Mouse (Mus musculus): ENCODE results near the gene Fam107a.

Fam107a gene

GRCm38 (mm10) chr14:8317194-8318097 is at the start of gene Fam107a:
Gene Fam107a (minus strand): TSS chr14:8318023.
- DNase-seq: no peak

GRCm38 (mm10) chr14:8367121-8367520 is 49.3 kb upstream of the Fam107a start:
- no peak for DNase-seq

GRCm38 (mm10) chr14:8365833-8366232 is 48.0 kb upstream of the Fam107a start:
- DNase-seq: no peak

GRCm38 (mm10) chr14:8356836-8357235 is 39.0 kb upstream of the Fam107a start:
- DNase-seq: no peak

- peak; percentile 69 for DNase-seq
These were observed 38.2 kb upstream of the Fam107a start for GRCm38 (mm10) chr14:8355999-8356501.

- no peak for DNase-seq
These were observed 31.1 kb upstream of the Fam107a start for GRCm38 (mm10) chr14:8348927-8349326.

- DNase-seq: peak; percentile 89
These were observed 28.6 kb upstream of the Fam107a start for GRCm38 (mm10) chr14:8346255-8346997.

- DNase-seq: no peak
These were observed 27.7 kb upstream of the Fam107a start for GRCm38 (mm10) chr14:8345566-8345965.

GRCm38 (mm10) chr14:8342509-8343106 is 24.8 kb upstream of the Fam107a start:
- no peak for DNase-seq

- DNase-seq: no peak
These were observed 22.4 kb upstream of the Fam107a start for GRCm38 (mm10) chr14:8340226-8340625.

- DNase-seq: peak; percentile 22
These were observed 18.1 kb upstream of the Fam107a start for GRCm38 (mm10) chr14:8335947-8336346.

- peak; percentile 41 for DNase-seq
These were observed 16.7 kb upstream of the Fam107a start for GRCm38 (mm10) chr14:8334511-8334910.

GRCm38 (mm10) chr14:8332314-8333252 is 14.8 kb upstream of the Fam107a start:
- DNase-seq: no peak

- DNase-seq: no peak
These were observed 13.6 kb upstream of the Fam107a start for GRCm38 (mm10) chr14:8331307-8331905.

- no peak for DNase-seq
These were observed 12.6 kb upstream of the Fam107a start for GRCm38 (mm10) chr14:8330390-8330789.

GRCm38 (mm10) chr14:8329552-8329951 is 11.7 kb upstream of the Fam107a start:
- DNase-seq: no peak

GRCm38 (mm10) chr14:8327371-8327770 is 9.5 kb upstream of the Fam107a start:
- no peak for DNase-seq

- DNase-seq: no peak
These were observed 9.1 kb upstream of the Fam107a start for GRCm38 (mm10) chr14:8326961-8327360.

- DNase-seq: no peak
These were observed 7.9 kb upstream of the Fam107a start for GRCm38 (mm10) chr14:8325746-8326145.

- no peak for DNase-seq
These were observed 2.7 kb upstream of the Fam107a start for GRCm38 (mm10) chr14:8320528-8320927.

GRCm38 (mm10) chr14:8316366-8317193 is 1.2 kb downstream of the Fam107a start:
- DNase-seq: no peak

Data from right cerebral cortex, postnatal 14 days (tissue).